Mouse (Mus musculus): Measurements from ENCODE around the gene Mgat4a. TPM values are rescaled to one million over a fixed set of nuclear protein-coding genes. Genes with fewer than 3 reads are reported as not detected.
A peak's percentile ranks its signal among the peaks of the same experiment; 100 is the strongest.

Gene Mgat4a
- polyA plus RNA-seq, 1 experiment: 20.6 TPM

- TF ChIP-seq POLR2A (IDR thresholded peaks at IDR 0.05; ENCODE audit: control insufficient read depth, extremely low read depth, insufficient read depth, low read length, poor library complexity) (no peak), CTCF (IDR thresholded peaks at IDR 0.05; ENCODE audit: borderline replicate concordance, control insufficient read depth, extremely low read depth, insufficient read depth, low read length, poor library complexity) (no peak)
- 95% methylated on average over 2 of the region's 2 CpGs for WGBS
- DNase-seq: no peak
- Histone ChIP-seq H3K27me3 (ENCODE audit: control insufficient read depth, insufficient read depth, low read length) (no peaks in the 10 kb centered on the region), H3K4me3 (ENCODE audit: control insufficient read depth, insufficient read depth, low read length) (no peak overlapping the region), H3K27ac (ENCODE audit: control insufficient read depth, insufficient read depth, low read length) (no peak overlapping the region), H3K4me1 (replicated peaks; ENCODE audit: control insufficient read depth, insufficient read depth, low read length) (peaks cover 43% of the 10 kb centered on the region), H3K36me3 (ENCODE audit: control insufficient read depth, insufficient read depth, low read length) (no peaks in the 10 kb centered on the region)
Measured at GRCm38 (mm10) chr1:37512961-37513431, 27.8 kb downstream of the Mgat4a start.

- Histone ChIP-seq H3K27me3 (ENCODE audit: control insufficient read depth, insufficient read depth, low read length) (no peaks in the 10 kb centered on the region), H3K4me3 (ENCODE audit: control insufficient read depth, insufficient read depth, low read length) (no peak overlapping the region), H3K4me1 (replicated peaks; ENCODE audit: control insufficient read depth, insufficient read depth, low read length) (peaks cover 39% of the 10 kb centered on the region), H3K36me3 (ENCODE audit: control insufficient read depth, insufficient read depth, low read length) (no peaks in the 10 kb centered on the region), H3K27ac (ENCODE audit: control insufficient read depth, insufficient read depth, low read length) (no peak overlapping the region)
- TF ChIP-seq CTCF (IDR thresholded peaks at IDR 0.05; ENCODE audit: borderline replicate concordance, control insufficient read depth, extremely low read depth, insufficient read depth, low read length, poor library complexity) (no peak), POLR2A (IDR thresholded peaks at IDR 0.05; ENCODE audit: control insufficient read depth, extremely low read depth, insufficient read depth, low read length, poor library complexity) (no peak)
- no peak for DNase-seq
- WGBS: 83% methylated on average over 5 of the region's 5 CpGs
Measured at GRCm38 (mm10) chr1:37512109-37512640, 28.6 kb downstream of the Mgat4a start.

GRCm38 (mm10) chr1:37510193-37510592, 30.6 kb downstream of the Mgat4a start:
- no peaks in the 10 kb centered on the region for H3K36me3 ChIP-seq (ENCODE audit: control insufficient read depth, insufficient read depth, low read length)
- peak overlapping the region; percentile 95 for H3K27ac ChIP-seq (ENCODE audit: control insufficient read depth, insufficient read depth, low read length)
- 14% methylated on average over 3 of the region's 3 CpGs for WGBS
- DNase-seq: peak; percentile 61
- TF ChIP-seq POLR2A (IDR thresholded peaks at IDR 0.05; ENCODE audit: control insufficient read depth, extremely low read depth, insufficient read depth, low read length, poor library complexity) (no peak), CTCF (IDR thresholded peaks at IDR 0.05; ENCODE audit: borderline replicate concordance, control insufficient read depth, extremely low read depth, insufficient read depth, low read length, poor library complexity) (no peak)
- no peak overlapping the region for H3K4me3 ChIP-seq (ENCODE audit: control insufficient read depth, insufficient read depth, low read length)
- H3K27me3 ChIP-seq (ENCODE audit: control insufficient read depth, insufficient read depth, low read length): no peaks in the 10 kb centered on the region
- peaks cover 33% of the 10 kb centered on the region for H3K4me1 ChIP-seq (replicated peaks; ENCODE audit: control insufficient read depth, insufficient read depth, low read length)

GRCm38 (mm10) chr1:37509437-37509836, 31.4 kb downstream of the Mgat4a start:
- no peak overlapping the region for H3K4me3 ChIP-seq (ENCODE audit: control insufficient read depth, insufficient read depth, low read length)
- TF ChIP-seq POLR2A (IDR thresholded peaks at IDR 0.05; ENCODE audit: control insufficient read depth, extremely low read depth, insufficient read depth, low read length, poor library complexity) (no peak), CTCF (IDR thresholded peaks at IDR 0.05; ENCODE audit: borderline replicate concordance, control insufficient read depth, extremely low read depth, insufficient read depth, low read length, poor library complexity) (no peak)

GRCm38 (mm10) chr1:37505348-37505730, 35.5 kb downstream of the Mgat4a start:
- H3K4me3 ChIP-seq (ENCODE audit: control insufficient read depth, insufficient read depth, low read length): no peak overlapping the region
- H3K27ac ChIP-seq (ENCODE audit: control insufficient read depth, insufficient read depth, low read length): peak overlapping the region; percentile 32; the same call in 1 of the 2 replicates
- no peak for TF ChIP-seq CTCF (IDR thresholded peaks at IDR 0.05; ENCODE audit: borderline replicate concordance, control insufficient read depth, extremely low read depth, insufficient read depth, low read length, poor library complexity)
- H3K36me3 ChIP-seq (ENCODE audit: control insufficient read depth, insufficient read depth, low read length): no peaks in the 10 kb centered on the region
- no peaks in the 10 kb centered on the region for H3K27me3 ChIP-seq (ENCODE audit: control insufficient read depth, insufficient read depth, low read length)
- 87% methylated on average over 9 of the region's 9 CpGs for WGBS
- no peak for DNase-seq
- H3K4me1 ChIP-seq (replicated peaks; ENCODE audit: control insufficient read depth, insufficient read depth, low read length): peaks cover 34% of the 10 kb centered on the region

More at GRCm38 (mm10) chr1:37509437-37509836, 31.4 kb downstream of the Mgat4a start:
- WGBS: 94% methylated on average over 5 of the region's 5 CpGs
- Histone ChIP-seq H3K27me3 (ENCODE audit: control insufficient read depth, insufficient read depth, low read length) (no peaks in the 10 kb centered on the region), H3K27ac (ENCODE audit: control insufficient read depth, insufficient read depth, low read length) (peak overlapping the region; percentile 95), H3K4me1 (replicated peaks; ENCODE audit: control insufficient read depth, insufficient read depth, low read length) (peaks cover 35% of the 10 kb centered on the region), H3K36me3 (ENCODE audit: control insufficient read depth, insufficient read depth, low read length) (no peaks in the 10 kb centered on the region)
- DNase-seq: no peak

- no peak for TF ChIP-seq CTCF (IDR thresholded peaks at IDR 0.05; ENCODE audit: borderline replicate concordance, control insufficient read depth, extremely low read depth, insufficient read depth, low read length, poor library complexity)
- TF ChIP-seq POLR2A (IDR thresholded peaks at IDR 0.05; ENCODE audit: control insufficient read depth, extremely low read depth, insufficient read depth, low read length, poor library complexity): no peak
- H3K27ac ChIP-seq (ENCODE audit: control insufficient read depth, insufficient read depth, low read length): peak overlapping the region; percentile 32; the same call in 1 of the 2 replicates
- peaks cover 31% of the 10 kb centered on the region for H3K4me1 ChIP-seq (replicated peaks; ENCODE audit: control insufficient read depth, insufficient read depth, low read length)
- no peaks in the 10 kb centered on the region for H3K36me3 ChIP-seq (ENCODE audit: control insufficient read depth, insufficient read depth, low read length)
- DNase-seq: no peak
- WGBS: 74% methylated on average over 10 of the region's 10 CpGs
- no peak overlapping the region for H3K4me3 ChIP-seq (ENCODE audit: control insufficient read depth, insufficient read depth, low read length)
- H3K27me3 ChIP-seq (ENCODE audit: control insufficient read depth, insufficient read depth, low read length): no peaks in the 10 kb centered on the region
Measured at GRCm38 (mm10) chr1:37504716-37505347, 36.0 kb downstream of the Mgat4a start.

All from thymus, adult 2 months (tissue).